Mouse (Mus musculus) midbrain, embryonic 14.5 days (tissue): ENCODE data around the gene Pomgnt2. TPM values are rescaled to one million over a fixed set of nuclear protein-coding genes. Genes with fewer than 3 reads are reported as not detected.

Experiments
- ATAC-seq: fragments of 200-750 bp; cut with Nextera tagmentation; 2 replicates; pipeline ENCODE4 v1.8.0; 2017; ENCODE audit warnings: moderate number of reproducible peaks, moderate library complexity; ENCODE audit not compliant: low FRiP score, low TSS enrichment
- DNase-seq: peaks from one replicate; pipeline ENCODE4 v3.0.0-alpha.2; 2015
- H3K27ac ChIP-seq: fragments of 300-500 bp; sonication (generic); replicated peaks from 2 replicates; pipeline ENCODE4 v1.5.1; 2014; ENCODE audit warnings: mild to moderate bottlenecking, low read depth, low read length, moderate library complexity
- H3K27me3 ChIP-seq: fragments of 300-500 bp; sonication (generic); 2 replicates; pipeline ENCODE4 v1.6.1; 2014; ENCODE audit warnings: low read length, control low read depth, mixed read lengths; ENCODE audit not compliant: control insufficient read depth, insufficient read depth
- H3K36me3 ChIP-seq: fragments of 300-500 bp; sonication (generic); 2 replicates; pipeline ENCODE4 v1.6.1; 2014; ENCODE audit warnings: low read length, control low read depth; ENCODE audit not compliant: control insufficient read depth, insufficient read depth
- H3K4me1 ChIP-seq: fragments of 300-500 bp; sonication (generic); 2 replicates; pipeline ENCODE4 v1.6.1; 2014; ENCODE audit warnings: mild to moderate bottlenecking, antibody characterized with exemption, low read length, control low read depth; ENCODE audit not compliant: control insufficient read depth, insufficient read depth
- H3K4me2 ChIP-seq: fragments of 300-500 bp; sonication (generic); 2 replicates; pipeline ENCODE4 v1.6.1; 2014; ENCODE audit warnings: mild to moderate bottlenecking, low read length, moderate library complexity
- H3K4me3 ChIP-seq: fragments of 300-500 bp; sonication (generic); replicated peaks from 2 replicates; pipeline ENCODE4 v1.5.1; 2014; ENCODE audit warnings: low read depth, low read length
- H3K9ac ChIP-seq: fragments of 300-500 bp; sonication (generic); replicated peaks from 2 replicates; pipeline ENCODE4 v1.6.1; 2014; ENCODE audit warnings: mild to moderate bottlenecking, low read length, moderate library complexity
- H3K9me3 ChIP-seq: fragments of 300-500 bp; sonication (generic); 2 replicates; pipeline ENCODE4 v1.6.1; 2016; ENCODE audit warnings: low read length, control low read depth, mixed read lengths; ENCODE audit not compliant: control insufficient read depth
- WGBS: fragments of 180-500 bp; shearing (Covaris S2); extraction: QIAGEN DNeasy Blood & Tissue Kit; methylation state at CpG from one replicate; pipeline ENCODE4 v1.1.7; 2014; 5-methylcytosine and 5-hydroxymethylcytosine counted together
- polyA plus RNA-seq: library from polyadenylated mRNA; unstranded; fragments of >200 nt; fragmentation: Nextera tagmentation; extraction: Ambion mirVana; gene quantifications from 2 replicates; pipeline ENCODE4 v1.2.1, GENCODE M21; 2014

Gene Pomgnt2
- polyA plus RNA-seq, 1 experiment from 2014 or later = 22.4 TPM

DNA sequence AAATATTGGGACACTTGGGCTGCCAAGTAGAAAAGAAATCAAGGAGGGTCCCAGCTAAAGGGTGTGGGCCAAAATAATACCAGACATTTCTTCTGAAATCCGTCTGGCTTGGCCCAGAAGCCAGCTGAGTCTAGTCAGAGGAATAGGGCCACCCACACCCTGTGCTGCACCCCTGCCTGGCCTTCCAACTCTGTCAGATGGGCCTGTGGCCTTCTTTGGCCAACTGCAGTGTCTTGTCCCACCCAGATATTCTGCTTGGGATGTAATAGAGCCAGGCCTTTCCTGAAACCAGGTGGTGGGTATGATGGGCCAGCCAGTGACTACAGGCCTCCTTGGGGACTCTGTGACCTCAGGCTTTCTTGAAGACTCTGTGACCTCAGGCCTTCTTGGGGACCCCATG, 23.7 kb downstream of the Pomgnt2 start:
- Histone ChIP-seq H3K4me2 (no peak overlapping the region), H3K27me3 (no peaks in the 10 kb centered on the region), H3K36me3 (no peaks in the 10 kb centered on the region), H3K9me3 (no peaks in the 10 kb centered on the region), H3K4me1 (no peaks in the 10 kb centered on the region), H3K9ac (no peak overlapping the region), H3K27ac (no peak overlapping the region), H3K4me3 (no peak overlapping the region)
- whole genome bisulfite sequencing = 68% methylated on average over 1 of the region's 1 CpGs
- ATAC-seq (no peak), DNase-seq (no peak)

DNA sequence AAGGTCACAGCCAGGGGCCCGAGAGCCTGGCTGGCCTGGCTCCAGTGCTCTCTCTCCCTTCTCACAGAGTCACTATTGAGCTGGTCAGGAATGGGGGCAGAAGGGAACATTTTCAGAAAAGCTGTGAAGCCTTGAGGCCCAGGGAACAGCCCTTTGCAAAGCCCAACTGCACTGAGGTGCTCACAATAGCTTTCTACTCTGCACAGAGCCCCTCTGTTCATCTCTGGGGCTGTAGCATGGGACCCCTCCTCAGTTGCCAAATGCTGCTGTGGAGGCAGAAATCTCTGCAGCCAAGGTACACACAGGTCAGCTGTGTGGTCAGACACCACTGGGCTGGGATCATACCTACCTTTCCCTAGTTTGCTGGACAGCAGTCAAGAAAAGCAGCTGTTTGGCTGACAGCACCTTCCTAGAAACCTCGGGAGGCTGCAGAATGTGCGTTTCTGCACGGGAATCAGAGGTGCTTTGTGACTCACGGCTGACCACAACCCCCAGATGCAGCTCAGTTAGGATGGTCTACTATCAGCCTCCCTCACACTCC, 27.0 kb downstream of the Pomgnt2 start:
- Histone ChIP-seq H3K4me2 (no peak overlapping the region), H3K9ac (no peak overlapping the region), H3K36me3 (no peaks in the 10 kb centered on the region), H3K27me3 (no peaks in the 10 kb centered on the region), H3K4me1 (no peaks in the 10 kb centered on the region), H3K9me3 (no peaks in the 10 kb centered on the region), H3K27ac (no peak overlapping the region), H3K4me3 (no peak overlapping the region)
- DNase-seq = no peak
- WGBS = 67% methylated on average over 5 of the region's 5 CpGs
- no peak for ATAC-seq

DNA sequence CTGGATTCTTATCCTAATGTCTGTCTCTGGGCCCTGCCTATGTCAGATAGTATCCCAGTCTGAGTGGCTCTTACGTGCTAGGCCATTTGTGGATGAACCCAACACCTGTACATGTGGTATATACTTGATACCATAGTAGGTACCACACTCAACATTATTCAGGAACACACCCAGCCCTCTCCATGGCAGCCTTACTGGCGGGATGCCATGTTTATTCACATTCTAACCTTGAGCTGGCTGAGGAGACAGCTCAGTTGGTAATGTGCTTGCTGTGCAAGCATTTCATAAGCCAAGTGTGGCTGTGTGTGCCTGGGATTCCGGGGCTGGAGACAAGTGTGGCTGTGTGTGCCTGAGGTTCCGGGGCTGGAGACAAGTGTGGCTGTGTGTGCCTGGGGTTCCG, 28.7 kb downstream of the Pomgnt2 start:
- WGBS = 86% methylated on average over 5 of the region's 5 CpGs
- Histone ChIP-seq H3K9ac (no peak overlapping the region), H3K27ac (no peak overlapping the region), H3K9me3 (no peaks in the 10 kb centered on the region), H3K4me3 (no peak overlapping the region), H3K4me1 (no peaks in the 10 kb centered on the region), H3K27me3 (no peaks in the 10 kb centered on the region), H3K36me3 (no peaks in the 10 kb centered on the region), H3K4me2 (no peak overlapping the region)
- DNase-seq = no peak
- ATAC-seq = no peak

DNA sequence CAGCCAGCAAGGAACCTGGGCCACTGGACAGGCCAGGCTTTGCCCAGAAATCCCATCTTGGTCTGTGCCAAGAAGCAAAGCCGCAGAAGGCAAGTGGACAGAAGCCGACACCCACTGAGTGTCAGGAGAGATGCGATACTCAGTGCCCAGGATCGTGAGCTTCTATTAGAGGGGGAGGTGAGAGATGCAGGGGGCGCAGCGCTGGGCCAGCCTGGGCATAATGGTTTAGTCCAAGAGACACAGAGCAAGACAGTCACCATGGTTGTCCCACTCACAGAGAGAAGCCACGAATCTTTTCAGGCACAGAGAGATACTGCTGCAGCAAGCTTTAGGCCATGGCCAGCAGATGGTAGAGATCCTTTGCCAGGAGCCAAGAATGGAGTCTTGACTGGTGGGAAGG, 32.0 kb downstream of the Pomgnt2 start:
- Histone ChIP-seq H3K27me3 (no peaks in the 10 kb centered on the region), H3K4me1 (no peaks in the 10 kb centered on the region), H3K36me3 (no peaks in the 10 kb centered on the region), H3K4me3 (no peak overlapping the region), H3K9ac (no peak overlapping the region), H3K9me3 (no peaks in the 10 kb centered on the region), H3K27ac (no peak overlapping the region), H3K4me2 (no peak overlapping the region)
- 88% methylated on average over 7 of the region's 7 CpGs for WGBS
- ATAC-seq (no peak), DNase-seq (no peak)

DNA sequence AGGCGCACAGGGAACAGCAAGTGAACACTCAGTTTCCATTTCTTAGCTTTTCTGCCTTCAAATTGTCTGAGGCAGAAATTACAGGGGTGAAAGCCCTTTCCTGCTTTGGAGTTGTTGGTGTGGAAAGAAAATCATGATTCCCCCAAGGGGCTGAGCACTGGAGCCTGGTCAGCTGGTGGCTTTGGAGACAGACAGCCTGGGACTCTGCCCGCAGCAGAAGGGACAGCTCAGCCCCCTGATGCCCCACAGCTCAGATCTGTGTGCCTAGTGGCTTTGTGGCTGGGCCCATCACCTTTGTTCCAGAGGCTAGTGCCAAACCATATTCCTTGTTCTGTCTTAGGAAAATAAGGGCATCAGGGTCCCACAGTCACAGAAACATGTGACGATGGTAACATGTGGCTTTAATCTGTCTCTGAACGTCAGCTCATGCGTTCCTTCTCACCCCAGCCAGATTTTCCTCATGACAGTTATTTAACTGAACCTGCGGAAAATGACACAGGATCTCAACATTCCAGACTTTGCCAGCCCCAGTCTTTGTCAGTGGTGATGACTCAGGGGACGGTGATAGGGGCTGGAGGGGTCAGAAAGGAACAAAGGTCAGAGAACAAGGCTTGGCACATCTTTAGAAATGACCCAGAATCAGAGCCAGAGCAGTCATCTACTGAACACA, 36.8 kb downstream of the Pomgnt2 start:
- H3K4me1 ChIP-seq = no peaks in the 10 kb centered on the region
- no peak overlapping the region for H3K4me2 ChIP-seq
- no peaks in the 10 kb centered on the region for H3K27me3 ChIP-seq
- no peak overlapping the region for H3K9ac ChIP-seq
- no peak for ATAC-seq
- no peaks in the 10 kb centered on the region for H3K9me3 ChIP-seq
- no peak overlapping the region for H3K4me3 ChIP-seq
- WGBS = 60% methylated on average over 7 of the region's 7 CpGs
- no peaks in the 10 kb centered on the region for H3K36me3 ChIP-seq
- DNase-seq = no peak
- H3K27ac ChIP-seq = no peak overlapping the region

DNA sequence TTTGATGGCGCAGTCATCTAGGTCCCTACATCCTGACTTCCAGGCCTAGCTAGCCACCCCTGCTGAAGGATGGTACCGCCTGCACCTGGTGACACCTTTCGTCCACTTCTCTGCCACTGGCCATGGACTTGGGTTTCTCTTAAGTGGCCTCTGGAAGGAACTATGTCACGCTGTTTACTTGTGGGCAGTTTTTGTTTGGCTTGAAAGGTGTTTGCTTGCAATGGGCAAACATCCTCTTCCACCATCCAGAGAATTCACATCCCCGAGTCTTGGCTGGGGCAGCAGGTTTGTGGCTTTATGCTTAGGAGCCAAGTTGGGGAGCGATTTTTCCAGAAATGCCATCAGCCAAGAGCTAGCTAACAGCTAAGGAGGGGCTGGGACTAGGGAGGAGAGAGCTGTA, 44.3 kb downstream of the Pomgnt2 start:
- no peak for DNase-seq
- no peak for ATAC-seq
- Histone ChIP-seq H3K27me3 (no peaks in the 10 kb centered on the region), H3K9me3 (no peaks in the 10 kb centered on the region), H3K27ac (no peak overlapping the region), H3K36me3 (no peaks in the 10 kb centered on the region), H3K9ac (no peak overlapping the region), H3K4me1 (0 out of 2 replicates have a peak, but pooled peaks cover 3% of the 10 kb centered on the region), H3K4me3 (no peak overlapping the region), H3K4me2 (no peak overlapping the region)
- 88% methylated on average over 6 of the region's 6 CpGs for WGBS

DNA sequence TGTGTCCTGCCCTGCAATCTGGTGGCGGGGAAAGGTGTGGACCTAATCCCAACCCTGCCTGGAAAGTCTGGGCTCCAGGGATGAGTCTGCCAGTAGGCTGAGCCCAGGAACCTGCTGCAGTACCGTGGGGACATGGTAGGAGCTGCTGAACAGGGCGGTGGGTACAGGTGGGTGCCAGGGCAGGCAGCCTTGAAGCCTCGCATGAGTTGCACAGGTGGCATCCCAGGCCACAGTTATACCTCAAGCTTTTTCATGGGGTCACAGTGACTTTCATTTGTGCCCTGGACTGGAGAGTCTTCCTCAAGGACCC, 45.8 kb downstream of the Pomgnt2 start:
- WGBS = 35% methylated on average over 4 of the region's 4 CpGs
- H3K9me3 ChIP-seq = no peaks in the 10 kb centered on the region
- no peak for ATAC-seq
- H3K27me3 ChIP-seq = no peaks in the 10 kb centered on the region
- peak overlapping the region; percentile 13; the same call in 1 of the 2 replicates for H3K9ac ChIP-seq
- no peaks in the 10 kb centered on the region for H3K36me3 ChIP-seq
- DNase-seq = no peak
- peak overlapping the region; percentile 32 for H3K4me2 ChIP-seq
- no peak overlapping the region for H3K4me3 ChIP-seq
- H3K27ac ChIP-seq = no peak overlapping the region
- H3K4me1 ChIP-seq = 0 out of 2 replicates have a peak, but pooled peaks cover 3% of the 10 kb centered on the region

DNA sequence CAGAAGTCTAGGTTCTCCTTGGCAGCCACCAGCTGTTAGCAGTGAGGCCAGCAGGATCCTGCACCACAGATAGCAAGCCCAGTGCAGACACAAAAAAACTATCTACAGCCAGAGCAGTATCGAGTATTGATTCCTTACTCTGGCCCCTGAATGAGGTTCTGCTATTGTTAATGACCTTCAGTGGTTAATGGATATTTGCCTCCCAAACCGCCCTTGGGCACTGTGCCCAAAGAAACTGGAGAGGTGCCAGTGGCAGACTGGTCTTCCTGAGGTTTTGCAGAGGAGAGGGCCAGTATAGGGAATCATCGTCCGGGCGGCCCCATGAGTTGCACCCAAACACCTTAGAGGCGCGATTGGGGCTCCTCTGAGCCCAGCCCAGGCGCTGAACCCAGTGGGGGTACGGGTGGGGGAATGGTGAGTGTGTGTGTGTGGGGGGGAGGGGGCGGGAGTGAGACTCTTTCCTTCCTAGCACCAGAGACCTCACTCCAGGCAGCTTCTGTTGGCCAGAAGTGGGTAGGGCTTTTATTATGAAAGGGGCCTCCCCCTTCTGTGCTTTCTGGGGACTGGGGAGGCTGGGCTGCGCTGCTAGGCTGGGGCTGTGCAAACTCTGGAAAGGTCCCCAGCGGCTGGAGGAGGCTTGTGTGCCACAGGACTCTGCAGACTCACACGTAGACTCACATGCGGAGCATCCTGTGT, 46.3 kb downstream of the Pomgnt2 start, which contains the start of gene Fam198a:
Gene Fam198a, plus strand, starts transcription at position 571 of the 696 bp plus-strand sequence.
- 12% methylated on average over 14 of the region's 14 CpGs for WGBS
- Histone ChIP-seq H3K4me2 (peak within 1 kb of the TSS; percentile 32), H3K27ac (no peak within 1 kb of the TSS), H3K27me3 (no peaks in the 10 kb centered on the region), H3K36me3 (no peaks in the 10 kb centered on the region), H3K4me3 (no peak within 1 kb of the TSS), H3K4me1 (0 out of 2 replicates have a peak, but pooled peaks cover 3% of the 10 kb centered on the region), H3K9me3 (no peaks in the 10 kb centered on the region), H3K9ac (peak within 1 kb of the TSS; percentile 13; the same call in 1 of the 2 replicates)
- ATAC-seq = peak; percentile 75
- peak; percentile 74 for DNase-seq

DNA sequence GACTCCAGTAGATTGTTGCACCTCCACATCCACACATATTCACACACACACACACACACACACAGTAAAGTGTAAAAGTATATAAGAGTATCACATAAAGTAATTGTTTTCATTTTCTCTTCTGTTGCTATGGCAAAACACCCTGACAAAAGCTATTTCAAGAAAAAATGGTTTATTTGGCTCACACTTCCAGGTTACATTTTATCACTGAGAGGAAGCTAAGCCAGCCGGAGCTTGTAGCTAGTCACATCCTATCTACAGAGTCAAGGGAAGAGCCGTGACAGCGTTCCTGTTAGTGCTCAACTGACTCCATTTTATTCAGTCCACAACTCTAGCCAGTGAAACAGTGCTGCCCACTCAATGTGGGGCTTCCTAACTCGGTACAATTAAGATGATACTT, 48.5 kb downstream of the Pomgnt2 start:
- WGBS = 86% methylated on average over 4 of the region's 4 CpGs
- no peak for DNase-seq

More for the DNA sequence above, 48.5 kb downstream of the Pomgnt2 start:
- no peak for ATAC-seq
- Histone ChIP-seq H3K4me3 (no peak overlapping the region), H3K4me2 (no peak overlapping the region), H3K9me3 (no peaks in the 10 kb centered on the region), H3K4me1 (0 out of 2 replicates have a peak, but pooled peaks cover 3% of the 10 kb centered on the region), H3K36me3 (no peaks in the 10 kb centered on the region), H3K27ac (no peak overlapping the region), H3K27me3 (no peaks in the 10 kb centered on the region), H3K9ac (no peak overlapping the region)
